Mouse (Mus musculus): ENCODE data around the gene Bicdl1. TPM values are rescaled to one million over a fixed set of nuclear protein-coding genes. Genes with fewer than 3 reads are reported as not detected.

Bicdl1 gene
- polyA plus RNA-seq, 1 experiment from 2014 or later: 9.7 TPM

GRCm38 (mm10) chr5:115649699-115650098 is 81.7 kb downstream of the Bicdl1 start:
- no peak overlapping the region for H3K4me2 ChIP-seq (ENCODE audit: low read depth, low read length)
- peaks cover 9% of the 10 kb centered on the region for H3K4me1 ChIP-seq (ENCODE audit: control insufficient read depth, insufficient read depth, low read length)
- WGBS: 81% methylated on average over 8 of the region's 8 CpGs
- no peak overlapping the region for H3K4me3 ChIP-seq (ENCODE audit: low read length)
- no peaks in the 10 kb centered on the region for H3K27me3 ChIP-seq (replicated peaks; ENCODE audit: control insufficient read depth, insufficient read depth, low read length)
- H3K36me3 ChIP-seq (ENCODE audit: control insufficient read depth, insufficient read depth, low read length): peaks cover 13% of the 10 kb centered on the region; the same call in 1 of the 2 replicates
- H3K9ac ChIP-seq (ENCODE audit: low read depth, low read length): no peak overlapping the region
- no peak overlapping the region for H3K27ac ChIP-seq (ENCODE audit: low read length)
- H3K9me3 ChIP-seq (ENCODE audit: control insufficient read depth, low read length): no peaks in the 10 kb centered on the region
- ATAC-seq: no peak

DNA sequence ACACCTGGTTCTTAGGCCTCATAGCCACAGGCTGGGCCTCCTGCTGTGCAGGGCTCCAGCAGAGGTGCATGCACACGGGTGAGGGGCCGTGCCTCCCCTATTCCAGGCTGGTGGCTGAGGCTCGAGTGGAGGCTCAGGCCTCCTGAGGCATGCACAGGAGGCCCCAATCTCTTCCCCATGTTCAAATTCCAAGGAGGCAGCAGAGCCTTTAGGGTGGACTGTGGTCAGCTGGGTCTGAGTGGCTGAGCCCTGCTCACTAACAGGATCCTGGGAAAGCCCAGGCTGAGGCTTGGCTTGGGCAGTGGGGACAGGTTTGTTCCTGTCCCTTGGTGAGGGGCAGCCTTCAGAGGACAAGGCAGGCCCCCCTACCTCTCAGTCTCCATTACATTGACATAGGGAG is 82.5 kb downstream of the Bicdl1 start:
- no peak for ATAC-seq
- Histone ChIP-seq H3K27me3 (replicated peaks; ENCODE audit: control insufficient read depth, insufficient read depth, low read length) (no peaks in the 10 kb centered on the region), H3K9ac (ENCODE audit: low read depth, low read length) (no peak overlapping the region), H3K4me2 (ENCODE audit: low read depth, low read length) (no peak overlapping the region), H3K4me1 (ENCODE audit: control insufficient read depth, insufficient read depth, low read length) (peaks cover 9% of the 10 kb centered on the region), H3K4me3 (ENCODE audit: low read length) (no peak overlapping the region), H3K27ac (ENCODE audit: low read length) (no peak overlapping the region), H3K9me3 (ENCODE audit: control insufficient read depth, low read length) (no peaks in the 10 kb centered on the region), H3K36me3 (ENCODE audit: control insufficient read depth, insufficient read depth, low read length) (peaks cover 14% of the 10 kb centered on the region)
- 75% methylated on average over 3 of the region's 3 CpGs for WGBS

DNA sequence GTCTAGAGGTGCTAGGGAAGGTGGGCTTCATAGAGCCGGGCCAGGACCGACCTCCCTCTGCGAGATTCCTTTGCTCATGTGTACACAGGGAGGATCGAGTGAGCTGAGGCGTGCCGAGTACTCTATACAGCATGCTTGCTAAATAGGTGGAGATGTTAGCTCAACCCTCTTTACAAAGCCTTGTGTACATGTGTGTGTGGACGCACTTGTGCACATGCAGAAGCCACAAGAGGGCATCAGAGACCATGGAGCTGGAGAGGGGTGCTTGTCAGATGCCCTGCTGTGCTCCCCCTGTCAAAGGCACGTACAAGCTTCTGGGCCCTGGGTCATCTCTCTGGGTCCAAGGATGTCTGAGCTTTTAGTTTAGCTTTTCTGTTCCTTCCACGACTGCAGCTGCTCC is 87.2 kb downstream of the Bicdl1 start:
- H3K4me1 ChIP-seq (ENCODE audit: control insufficient read depth, insufficient read depth, low read length): no peaks in the 10 kb centered on the region
- WGBS: 77% methylated on average over 9 of the region's 9 CpGs
- H3K36me3 ChIP-seq (ENCODE audit: control insufficient read depth, insufficient read depth, low read length): peaks cover 30% of the 10 kb centered on the region
- H3K9ac ChIP-seq (ENCODE audit: low read depth, low read length): no peak overlapping the region
- H3K4me2 ChIP-seq (ENCODE audit: low read depth, low read length): no peak overlapping the region
- no peak for ATAC-seq
- no peaks in the 10 kb centered on the region for H3K27me3 ChIP-seq (replicated peaks; ENCODE audit: control insufficient read depth, insufficient read depth, low read length)
- H3K9me3 ChIP-seq (ENCODE audit: control insufficient read depth, low read length): no peaks in the 10 kb centered on the region
- no peak overlapping the region for H3K4me3 ChIP-seq (ENCODE audit: low read length)
- no peak overlapping the region for H3K27ac ChIP-seq (ENCODE audit: low read length)

GRCm38 (mm10) chr5:115635536-115635935 is 95.9 kb downstream of the Bicdl1 start:
- Histone ChIP-seq H3K27me3 (replicated peaks; ENCODE audit: control insufficient read depth, insufficient read depth, low read length) (no peaks in the 10 kb centered on the region), H3K4me1 (ENCODE audit: control insufficient read depth, insufficient read depth, low read length) (peaks cover 27% of the 10 kb centered on the region), H3K36me3 (ENCODE audit: control insufficient read depth, insufficient read depth, low read length) (peaks cover 6% of the 10 kb centered on the region; the same call in 1 of the 2 replicates), H3K27ac (ENCODE audit: low read length) (no peak overlapping the region), H3K4me2 (ENCODE audit: low read depth, low read length) (no peak overlapping the region), H3K9ac (ENCODE audit: low read depth, low read length) (no peak overlapping the region), H3K4me3 (ENCODE audit: low read length) (no peak overlapping the region), H3K9me3 (ENCODE audit: control insufficient read depth, low read length) (no peaks in the 10 kb centered on the region)
- ATAC-seq: no peak
- WGBS: 73% methylated on average over 6 of the region's 6 CpGs

DNA sequence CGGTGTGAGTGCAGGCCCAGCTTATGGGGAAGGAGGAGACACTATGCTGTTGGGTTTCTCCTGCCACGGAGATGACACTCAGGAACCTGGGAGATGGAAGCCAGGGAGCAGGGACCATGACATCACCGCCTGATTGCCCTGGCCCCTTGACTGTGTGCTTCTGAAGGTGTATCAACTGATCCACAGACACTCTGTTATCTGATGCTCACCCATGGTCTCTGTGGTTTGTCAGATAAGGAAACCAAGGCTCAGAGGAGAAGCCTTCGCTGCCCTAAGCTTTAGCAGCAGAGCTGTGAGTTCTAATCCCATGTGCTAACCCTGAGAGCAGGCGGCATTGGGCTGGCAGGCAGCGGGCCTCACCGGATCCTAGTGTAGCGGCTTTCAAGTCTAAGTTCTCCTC is 97.4 kb downstream of the Bicdl1 start:
- ATAC-seq: no peak
- H3K4me3 ChIP-seq (ENCODE audit: low read length): no peak overlapping the region
- 85% methylated on average over 8 of the region's 8 CpGs for WGBS
- H3K27me3 ChIP-seq (replicated peaks; ENCODE audit: control insufficient read depth, insufficient read depth, low read length): no peaks in the 10 kb centered on the region
- H3K36me3 ChIP-seq (ENCODE audit: control insufficient read depth, insufficient read depth, low read length): peaks cover 1% of the 10 kb centered on the region; the same call in 1 of the 2 replicates
- no peaks in the 10 kb centered on the region for H3K9me3 ChIP-seq (ENCODE audit: control insufficient read depth, low read length)
- H3K4me2 ChIP-seq (ENCODE audit: low read depth, low read length): no peak overlapping the region
- no peak overlapping the region for H3K9ac ChIP-seq (ENCODE audit: low read depth, low read length)
- H3K4me1 ChIP-seq (ENCODE audit: control insufficient read depth, insufficient read depth, low read length): peaks cover 28% of the 10 kb centered on the region
- no peak overlapping the region for H3K27ac ChIP-seq (ENCODE audit: low read length)

DNA sequence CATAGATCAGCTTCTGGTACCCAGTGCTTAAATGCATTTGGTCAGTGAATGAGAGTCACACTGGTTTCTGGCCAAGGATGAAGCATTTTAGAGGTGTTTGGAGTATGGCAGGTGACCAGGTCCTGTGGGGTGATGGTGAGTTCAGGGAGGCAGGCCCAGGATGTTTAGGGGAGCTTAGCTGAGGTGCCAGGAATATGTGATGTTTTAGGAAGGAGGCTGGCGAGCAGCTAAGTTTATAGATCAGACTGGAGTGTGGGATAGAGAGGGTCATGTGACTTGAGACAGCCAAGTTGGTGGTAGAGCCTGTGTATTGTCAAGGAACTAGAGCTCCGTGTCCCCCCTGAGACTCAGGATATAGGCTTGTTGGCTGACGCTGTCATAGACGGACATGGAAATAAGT is 98.4 kb downstream of the Bicdl1 start:
- H3K9ac ChIP-seq (ENCODE audit: low read depth, low read length): peak overlapping the region; percentile 90

DNA sequence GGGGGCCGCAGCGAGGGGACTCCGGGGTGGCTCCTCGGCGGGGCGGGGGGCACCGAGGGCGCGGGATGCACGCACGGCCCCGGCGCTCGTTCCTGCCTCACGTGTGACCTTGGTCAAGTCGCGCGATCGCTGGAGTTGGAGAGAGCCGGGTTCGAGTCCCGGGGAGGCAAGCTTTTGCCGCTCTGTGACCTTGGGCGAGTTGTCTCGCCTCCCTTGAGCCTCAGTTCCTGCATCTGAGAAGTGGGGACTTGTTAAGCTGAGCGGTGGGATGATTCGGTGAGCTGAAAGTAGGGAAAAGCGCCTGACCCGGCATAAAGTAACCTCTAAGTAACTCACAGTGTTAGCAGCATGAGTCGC is 99.1 kb downstream of the Bicdl1 start:
- Histone ChIP-seq H3K9me3 (ENCODE audit: control insufficient read depth, low read length) (no peaks in the 10 kb centered on the region), H3K9ac (ENCODE audit: low read depth, low read length) (peak overlapping the region; percentile 90), H3K27ac (ENCODE audit: low read length) (peak overlapping the region; percentile 85), H3K27me3 (replicated peaks; ENCODE audit: control insufficient read depth, insufficient read depth, low read length) (no peaks in the 10 kb centered on the region), H3K4me1 (ENCODE audit: control insufficient read depth, insufficient read depth, low read length) (peaks cover 28% of the 10 kb centered on the region), H3K4me2 (ENCODE audit: low read depth, low read length) (peak overlapping the region; percentile 69), H3K36me3 (ENCODE audit: control insufficient read depth, insufficient read depth, low read length) (no peaks in the 10 kb centered on the region), H3K4me3 (ENCODE audit: low read length) (peak overlapping the region; percentile 86)
- under 1% methylated on average over 23 of the region's 30 CpGs for WGBS
- ATAC-seq: peak; percentile 7

More for the DNA sequence above, 98.4 kb downstream of the Bicdl1 start:
- peak overlapping the region; percentile 69 for H3K4me2 ChIP-seq (ENCODE audit: low read depth, low read length)
- H3K36me3 ChIP-seq (ENCODE audit: control insufficient read depth, insufficient read depth, low read length): no peaks in the 10 kb centered on the region
- ATAC-seq: no peak
- no peak overlapping the region for H3K27ac ChIP-seq (ENCODE audit: low read length)
- 40% methylated on average over 4 of the region's 4 CpGs for WGBS
- H3K27me3 ChIP-seq (replicated peaks; ENCODE audit: control insufficient read depth, insufficient read depth, low read length): no peaks in the 10 kb centered on the region
- H3K4me1 ChIP-seq (ENCODE audit: control insufficient read depth, insufficient read depth, low read length): peaks cover 28% of the 10 kb centered on the region
- H3K4me3 ChIP-seq (ENCODE audit: low read length): peak overlapping the region; percentile 86
- no peaks in the 10 kb centered on the region for H3K9me3 ChIP-seq (ENCODE audit: control insufficient read depth, low read length)

- Histone ChIP-seq H3K4me3 (ENCODE audit: low read length) (peak within 1 kb of the TSS; percentile 86), H3K9ac (ENCODE audit: low read depth, low read length) (peak within 1 kb of the TSS; percentile 90), H3K4me2 (ENCODE audit: low read depth, low read length) (peak within 1 kb of the TSS; percentile 84), H3K36me3 (ENCODE audit: control insufficient read depth, insufficient read depth, low read length) (no peaks in the 10 kb centered on the region), H3K27me3 (replicated peaks; ENCODE audit: control insufficient read depth, insufficient read depth, low read length) (no peaks in the 10 kb centered on the region), H3K4me1 (ENCODE audit: control insufficient read depth, insufficient read depth, low read length) (peaks cover 28% of the 10 kb centered on the region), H3K9me3 (ENCODE audit: control insufficient read depth, low read length) (no peaks in the 10 kb centered on the region), H3K27ac (ENCODE audit: low read length) (peak within 1 kb of the TSS; percentile 85)
- under 1% methylated on average over 88 of the region's 125 CpGs for WGBS
- ATAC-seq: peak; percentile 89
Observed at GRCm38 (mm10) chr5:115631505-115632357, 99.7 kb downstream of the Bicdl1 start, which contains the start of gene Rab35. Gene Rab35 (plus strand): TSS chr5:115631908.

DNA sequence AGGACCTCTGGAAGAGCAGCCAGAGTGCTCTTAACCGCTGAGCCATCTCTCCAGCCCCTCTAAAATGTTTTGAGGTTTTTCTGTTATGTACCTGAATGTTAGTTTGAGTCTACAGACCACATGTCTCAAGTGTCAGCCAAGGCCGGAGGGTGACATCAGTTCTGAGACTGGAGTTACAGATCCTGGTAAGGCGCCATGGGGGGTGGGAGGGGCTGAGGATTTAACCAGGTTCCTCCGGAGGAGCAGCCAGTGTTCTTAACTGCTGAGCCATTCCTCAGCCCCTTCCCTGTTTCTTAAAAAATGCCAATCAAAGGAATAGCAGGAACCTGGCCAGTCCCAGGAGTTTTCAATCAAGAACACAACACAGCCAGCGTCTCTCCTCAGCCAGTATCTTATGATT is 101.1 kb downstream of the Bicdl1 start:
- peaks cover 21% of the 10 kb centered on the region for H3K4me1 ChIP-seq (ENCODE audit: control insufficient read depth, insufficient read depth, low read length)
- ATAC-seq: no peak
- no peak overlapping the region for H3K27ac ChIP-seq (ENCODE audit: low read length)
- H3K36me3 ChIP-seq (ENCODE audit: control insufficient read depth, insufficient read depth, low read length): no peaks in the 10 kb centered on the region
- H3K4me3 ChIP-seq (ENCODE audit: low read length): no peak overlapping the region
- H3K27me3 ChIP-seq (replicated peaks; ENCODE audit: control insufficient read depth, insufficient read depth, low read length): no peaks in the 10 kb centered on the region
- H3K9me3 ChIP-seq (ENCODE audit: control insufficient read depth, low read length): no peaks in the 10 kb centered on the region
- no peak overlapping the region for H3K9ac ChIP-seq (ENCODE audit: low read depth, low read length)
- no peak overlapping the region for H3K4me2 ChIP-seq (ENCODE audit: low read depth, low read length)
- WGBS: 55% methylated on average over 5 of the region's 5 CpGs

Data from intestine, embryonic 16.5 days (tissue).